Mouse (Mus musculus) G1E (cell line): ENCODE results near the gene Anapc16.

Experiments used
- CTCF ChIP-seq: IDR thresholded peaks from 2 replicates; pipeline ENCODE4 v1.5.1; 2012; ENCODE audit warnings: low read depth, low read length, inconsistent platforms, mixed read lengths
- POLR2AphosphoS5 ChIP-seq: IDR thresholded peaks from 2 replicates; pipeline ENCODE4 v1.6.1; 2012; ENCODE audit warnings: low read depth, low read length, inconsistent platforms; ENCODE audit not compliant: insufficient replicate concordance

GRCm38 (mm10) chr10:59963609-59964008 lies 39.3 kb downstream of the Anapc16 start:
- TF ChIP-seq CTCF: no peak
- TF ChIP-seq POLR2AphosphoS5: no peak
